9 mouse cellular contexts compared by ENCODE assay signal in the genomic region with DNA sequence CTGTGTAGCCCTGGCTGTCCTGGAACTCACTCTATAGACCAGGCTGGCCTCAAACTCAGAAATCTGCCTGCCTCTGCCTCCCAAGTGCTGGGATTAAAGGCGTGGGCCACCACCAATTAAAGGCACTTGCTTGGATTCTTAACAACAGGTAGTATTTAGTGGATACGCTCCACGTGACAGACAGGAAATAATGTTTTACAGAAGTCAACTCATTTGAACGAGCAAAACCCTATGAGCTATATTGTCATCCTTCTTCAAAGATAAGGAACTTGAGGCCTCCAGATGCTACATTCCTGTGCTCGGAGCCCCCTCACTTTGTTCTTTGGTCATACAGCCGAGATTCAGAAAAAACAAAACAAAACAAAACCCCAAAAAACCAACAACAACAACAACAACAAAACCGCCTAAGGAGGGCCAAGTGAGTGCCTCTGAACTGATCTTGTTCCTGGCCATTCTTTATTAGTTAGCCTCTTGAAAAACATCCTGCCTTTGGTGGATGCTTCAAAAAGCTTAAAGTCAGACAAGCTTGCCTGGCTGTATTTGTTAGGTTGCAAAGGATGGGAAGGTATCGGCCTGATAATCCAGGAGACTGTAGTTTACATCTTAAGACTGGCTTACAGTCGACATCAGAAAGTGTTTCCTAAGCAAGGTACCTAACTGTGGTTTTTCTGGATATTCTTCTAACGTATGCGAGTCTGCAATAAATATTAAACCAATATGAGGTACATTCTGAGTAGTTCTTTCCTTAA. TPM values are rescaled to one million over a fixed set of nuclear protein-coding genes. Genes with fewer than 3 reads are reported as not detected.
A peak's percentile ranks its signal among the peaks of the same experiment; 100 is the strongest.
DNase-seq lines count a peak whose midpoint lies in the region; ATAC-seq and TF ChIP-seq lines count a peak whose summit lies in the region.
"Had no signal": no experiment of that assay in that cellular context is flagged by ENCODE, and none has a peak within 500 bp of the region (broad histone marks: within the 10 kb centered on the region; RNA-seq: fewer than 3 reads in every experiment).

No protein-coding gene starts in this region.

- H3K27me3 ChIP-seq in lung, embryonic 15.5 days, result no peaks in the 10 kb centered on the region
- 0 out of 2 replicates have a peak, but pooled peaks cover 19% of the 10 kb centered on the region for H3K27me3 ChIP-seq in embryonic facial prominence, embryonic 12.5 days
- H3K27me3 ChIP-seq in limb, embryonic 10.5 days (ENCODE audit: low read depth, poor library complexity, severe bottlenecking), result peaks cover 96% of the 10 kb centered on the region
- H3K27me3 ChIP-seq in neural tube, embryonic 14.5 days (ENCODE audit: control insufficient read depth, insufficient read depth, low read length), result no peaks in the 10 kb centered on the region

- H3K4me2 ChIP-seq in lung, embryonic 15.5 days, result peak overlapping the region; percentile 61
- H3K4me2 ChIP-seq in embryonic facial prominence, embryonic 12.5 days (replicated peaks), result peak overlapping the region; percentile 73
- peak overlapping the region; percentile 54 for H3K4me2 ChIP-seq in neural tube, embryonic 14.5 days (ENCODE audit: low read depth, low read length)

- no peaks in the 10 kb centered on the region for H3K9me3 ChIP-seq in lung, embryonic 15.5 days
- H3K9me3 ChIP-seq in embryonic facial prominence, embryonic 12.5 days, result no peaks in the 10 kb centered on the region
- H3K9me3 ChIP-seq in limb, embryonic 10.5 days (replicated peaks), result no peaks in the 10 kb centered on the region
- H3K9me3 ChIP-seq in neural tube, embryonic 14.5 days (ENCODE audit: control insufficient read depth, low read length), result no peaks in the 10 kb centered on the region

- no peak for ATAC-seq in lung, embryonic 15.5 days (ENCODE audit: borderline replicate concordance, extremely low read depth, low FRiP score, low TSS enrichment)
- ATAC-seq in embryonic facial prominence, embryonic 12.5 days (ENCODE audit: insufficient number of reproducible peaks, insufficient read depth, low FRiP score, low TSS enrichment), result no peak
- no peak for ATAC-seq in neural tube, embryonic 14.5 days (ENCODE audit: low read depth)

- WGBS in lung, embryonic 15.5 days, result 39% methylated on average over 11 of the region's 11 CpGs
- WGBS in embryonic facial prominence, embryonic 12.5 days, result 42% methylated on average over 11 of the region's 11 CpGs
- WGBS in limb, embryonic 10.5 days, result 42% methylated on average over 11 of the region's 11 CpGs
- WGBS in neural tube, embryonic 14.5 days, result 55% methylated on average over 11 of the region's 11 CpGs

- TF ChIP-seq CTCF in left cerebral cortex, adult 2 months (IDR thresholded peaks at IDR 0.05), result no peak

- intact Hi-C loops in left cerebral cortex, adult 2 months (cut with DNase I), result loop anchor here (5.0 to 10.0 kb wide), 4 partner anchors 72 to 285 kb away; a partner anchor contains a TSS
- intact Hi-C loops in left cerebral cortex, postnatal 25 days (cut with DNase I), result loop anchor here (2.0 to 5.0 kb wide), 4 partner anchors 48 to 287 kb away; a partner anchor contains a TSS

- H3K4me1 ChIP-seq in lung, embryonic 15.5 days, result peaks cover 18% of the 10 kb centered on the region
- H3K4me1 ChIP-seq in embryonic facial prominence, embryonic 12.5 days, result peaks cover 4% of the 10 kb centered on the region; the same call in 1 of the 2 replicates
- H3K4me1 ChIP-seq in limb, embryonic 10.5 days, result peaks cover 31% of the 10 kb centered on the region
- 0 out of 2 replicates have a peak, but pooled peaks cover 2% of the 10 kb centered on the region for H3K4me1 ChIP-seq in neural tube, embryonic 14.5 days (ENCODE audit: control insufficient read depth, insufficient read depth, low read length)

- H3K27ac ChIP-seq in lung, embryonic 15.5 days, result peak overlapping the region; percentile 98
- H3K27ac ChIP-seq in embryonic facial prominence, embryonic 12.5 days, result peak overlapping the region; percentile 95
- peak overlapping the region; percentile 94 for H3K27ac ChIP-seq in limb, embryonic 10.5 days
- H3K27ac ChIP-seq in neural tube, embryonic 14.5 days (ENCODE audit: low read depth, low read length), result no peak overlapping the region
- no peak overlapping the region for H3K27ac ChIP-seq in left cerebral cortex, adult 2 months

- H3K9ac ChIP-seq in lung, embryonic 15.5 days, result no peak overlapping the region; the same call in 1 of the 2 replicates
- H3K9ac ChIP-seq in embryonic facial prominence, embryonic 12.5 days, result no peak overlapping the region
- no peak overlapping the region for H3K9ac ChIP-seq in neural tube, embryonic 14.5 days (replicated peaks; ENCODE audit: low read depth, low read length)

- no peak for DNase-seq in lung, postnatal 36 days
- no peak for DNase-seq in limb, embryonic 10.5 days (ENCODE audit: low spot score)
- DNase-seq in left cerebral cortex, adult 2 months (ENCODE audit: extremely low spot score in 1 of 2, low spot score in 2 of 2), result no peak
- DNase-seq in frontal cortex, postnatal 25 days (ENCODE audit: low spot score in 2 of 2), result no peak
- DNase-seq in left cerebral cortex, postnatal 25 days (ENCODE audit: low spot score in 2 of 2), result no peak
- DNase-seq: gastrocnemius, postnatal 25 days had no signal

- no peaks in the 10 kb centered on the region for H3K36me3 ChIP-seq in lung, embryonic 15.5 days
- H3K36me3 ChIP-seq in embryonic facial prominence, embryonic 12.5 days, result no peaks in the 10 kb centered on the region
- H3K36me3 ChIP-seq in limb, embryonic 10.5 days, result peaks cover 2% of the 10 kb centered on the region; the same call in 1 of the 2 replicates
- no peaks in the 10 kb centered on the region for H3K36me3 ChIP-seq in neural tube, embryonic 14.5 days (ENCODE audit: control insufficient read depth, insufficient read depth, low read length)

- H3K4me3 ChIP-seq in lung, embryonic 15.5 days, result peak overlapping the region; percentile 61
- peak overlapping the region; percentile 56 for H3K4me3 ChIP-seq in embryonic facial prominence, embryonic 12.5 days
- peak overlapping the region; percentile 66 for H3K4me3 ChIP-seq in limb, embryonic 10.5 days
- H3K4me3 ChIP-seq in neural tube, embryonic 14.5 days (ENCODE audit: low read depth, low read length), result 0 out of 2 replicates have a peak overlapping the region, but pooled peaks have one; percentile 52
- H3K4me3 ChIP-seq in left cerebral cortex, adult 2 months, result no peak overlapping the region; the same call in 1 of the 2 replicates

RNA-seq across cellular contexts. Expression of a gene that starts 1.5 kb away (rescaled TPM):
- polyA plus RNA-seq in lung, embryonic 15.5 days (2015; fragmentation: Nextera tagmentation; extraction: Ambion mirVana), result 51.3 and 53.5 TPM in 2 replicates
- 79.5 and 84.0 TPM in 2 replicates for polyA plus RNA-seq in embryonic facial prominence, embryonic 12.5 days (2016; fragmentation: Nextera tagmentation; extraction: Ambion mirVana)
- 73.8 and 79.2 TPM in 2 replicates for polyA plus RNA-seq in limb, embryonic 10.5 days (2016; fragmentation: Nextera tagmentation; extraction: Ambion mirVana)
- polyA plus RNA-seq in neural tube, embryonic 14.5 days (2014; fragmentation: Nextera tagmentation; extraction: Ambion mirVana), result 11.0 and 19.0 TPM in 2 replicates
- total RNA-seq in left cerebral cortex, adult 2 months (2021), result 10 to 100 TPM; 27.5 to 28.4 TPM
- 10 to 100 TPM; 30.1 to 30.4 TPM for total RNA-seq in left cerebral cortex, postnatal 25 days (2021)

Comparison
In these comparisons a context has a peak if more than half of its experiments do, and no peak if none do; other contexts are left out.
1. H3K27ac ChIP-seq: peak in lung, embryonic 15.5 days (single experiment), embryonic facial prominence, embryonic 12.5 days (single experiment) and limb, embryonic 10.5 days (single experiment); none in neural tube, embryonic 14.5 days (single experiment) and left cerebral cortex, adult 2 months (single experiment).
2. Peak in every context shown above with its lines, with median percentiles within 50 percentile points of each other: H3K4me2 ChIP-seq.